Mouse (Mus musculus) spleen, adult 12 weeks (tissue): ENCODE data around the gene Fbxo41.

Experiments used
- DNase-seq: peaks from one replicate; pipeline ENCODE4 v3.0.0; 2022; ENCODE audit warnings: low spot score

Gene Fbxo41

DNA sequence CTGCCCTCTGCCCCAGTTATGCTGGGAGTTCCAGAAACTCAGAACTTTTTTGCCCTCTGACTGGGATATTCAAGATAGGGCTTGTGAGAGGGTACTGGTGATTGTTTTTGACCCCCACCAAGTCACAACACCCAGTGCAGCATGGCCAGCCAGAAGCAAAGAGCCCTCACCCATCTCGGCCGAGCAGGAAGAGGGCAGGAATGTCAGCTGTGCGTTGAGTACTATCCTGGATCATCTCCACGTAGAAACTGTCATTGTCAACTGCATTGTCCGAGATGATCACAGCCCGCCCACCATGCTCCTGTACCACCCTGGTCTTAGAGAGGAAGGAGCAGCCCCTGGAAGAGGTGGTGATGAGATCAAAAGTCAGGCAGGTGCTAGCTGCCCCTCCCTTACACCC is 55.4 kb downstream of the Fbxo41 start:
- DNase-seq = no peak

DNA sequence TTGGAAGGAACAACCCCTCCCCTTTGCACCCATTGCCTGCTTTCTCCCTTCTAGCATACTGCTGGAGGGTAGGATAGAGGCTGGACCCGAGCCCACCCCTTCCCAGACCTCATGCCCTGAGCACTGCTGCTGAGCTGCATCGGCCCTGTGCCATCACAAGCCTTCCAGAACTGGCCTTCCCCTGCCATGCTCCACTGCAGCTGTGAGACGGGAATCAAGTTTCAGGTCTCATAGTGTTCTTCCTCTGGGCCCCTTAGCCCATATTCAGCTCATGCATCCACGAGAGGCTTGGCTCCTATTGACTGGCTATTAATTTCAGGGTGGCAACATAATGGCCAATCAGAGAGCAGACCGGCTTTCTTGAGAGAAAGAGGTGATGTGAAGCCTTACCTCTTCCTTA is 57.5 kb downstream of the Fbxo41 start:
- no peak for DNase-seq

DNA sequence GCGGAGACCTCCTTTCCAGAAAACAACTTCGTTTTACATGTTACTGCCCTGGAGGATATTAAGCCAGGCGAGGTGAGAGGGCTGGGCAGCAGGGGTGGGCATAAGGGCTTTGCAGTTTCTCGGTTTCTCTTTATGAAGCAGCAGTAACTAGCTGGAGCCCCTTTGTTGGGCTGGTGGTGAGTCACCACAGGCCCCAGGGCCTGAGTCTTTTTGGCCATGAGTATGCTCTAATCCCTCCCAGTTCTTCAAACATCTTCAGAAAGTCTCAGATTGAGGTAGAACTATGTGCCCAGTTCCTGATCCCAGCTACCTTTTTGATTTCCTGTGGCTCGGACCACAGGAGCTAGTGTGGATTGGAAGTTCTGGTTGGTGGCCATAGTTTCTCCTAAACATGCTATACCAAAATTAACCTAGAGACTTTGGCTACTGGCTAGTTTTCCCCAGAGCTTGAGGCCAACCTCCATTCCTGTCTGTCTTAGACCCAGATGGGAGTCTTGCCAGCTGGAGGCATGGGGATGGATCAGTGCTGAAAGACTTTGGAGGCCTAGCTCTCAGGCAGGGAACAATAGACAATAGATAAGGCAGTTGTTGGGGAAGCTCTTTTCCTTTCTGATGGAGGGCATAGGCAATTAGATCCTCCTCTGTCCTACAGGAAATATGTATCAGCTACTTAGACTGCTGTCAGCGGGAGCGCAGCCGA is 58.4 kb downstream of the Fbxo41 start:
- no peak for DNase-seq

DNA sequence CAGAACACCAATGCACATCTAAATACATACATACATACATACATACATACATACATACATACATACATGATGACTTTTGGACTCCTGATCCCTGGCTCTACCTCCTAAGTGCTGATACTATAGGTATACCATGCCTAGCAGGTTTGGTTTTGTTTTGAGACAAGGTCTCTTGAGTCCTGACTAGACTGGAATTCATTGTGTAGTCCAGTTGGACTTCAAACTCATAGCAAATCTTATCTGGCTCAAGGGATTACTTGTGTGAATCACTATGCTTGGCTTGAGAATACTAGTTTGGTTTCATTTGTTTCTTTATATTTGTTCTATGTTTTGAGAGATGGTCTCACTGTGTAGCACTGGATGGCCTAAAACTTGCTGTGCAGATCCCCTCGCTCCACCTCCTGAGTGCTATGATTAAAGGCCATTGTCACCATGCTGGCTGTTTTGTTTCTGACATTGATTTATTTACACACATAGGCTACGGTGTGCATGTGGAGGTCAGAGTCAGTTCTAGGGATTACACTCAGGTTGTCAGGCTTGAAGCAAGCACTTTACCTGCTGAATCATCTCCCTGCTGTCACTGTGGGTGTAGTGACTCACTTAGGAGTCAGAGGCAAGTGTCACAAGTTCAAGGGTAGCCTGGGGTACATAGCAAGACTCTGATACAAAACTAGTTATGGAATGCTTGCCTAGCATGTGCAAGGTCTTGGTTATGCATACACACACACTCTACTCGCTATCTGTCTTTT is 59.1 kb downstream of the Fbxo41 start:
- DNase-seq = no peak

DNA sequence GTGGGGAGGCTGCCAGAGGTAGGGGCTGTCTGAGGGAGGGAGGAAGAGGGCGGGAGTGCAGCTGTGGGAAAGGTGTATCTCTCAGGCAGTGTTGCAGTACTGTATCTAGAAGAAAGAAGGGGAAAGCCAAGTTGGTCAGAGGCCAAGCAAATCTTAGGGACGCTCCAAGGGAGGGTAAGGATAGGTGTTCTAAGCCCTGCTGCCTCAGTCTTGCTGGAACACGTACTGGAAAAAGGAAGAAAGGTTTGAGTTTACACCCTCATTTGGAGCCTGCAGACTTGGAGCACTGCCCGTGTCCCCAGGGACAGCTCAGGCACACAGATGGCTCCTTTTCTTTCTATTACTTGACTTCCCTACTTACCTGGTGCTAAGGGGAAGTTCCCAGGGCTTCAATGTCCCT is 61.7 kb downstream of the Fbxo41 start:
- DNase-seq = no peak

DNA sequence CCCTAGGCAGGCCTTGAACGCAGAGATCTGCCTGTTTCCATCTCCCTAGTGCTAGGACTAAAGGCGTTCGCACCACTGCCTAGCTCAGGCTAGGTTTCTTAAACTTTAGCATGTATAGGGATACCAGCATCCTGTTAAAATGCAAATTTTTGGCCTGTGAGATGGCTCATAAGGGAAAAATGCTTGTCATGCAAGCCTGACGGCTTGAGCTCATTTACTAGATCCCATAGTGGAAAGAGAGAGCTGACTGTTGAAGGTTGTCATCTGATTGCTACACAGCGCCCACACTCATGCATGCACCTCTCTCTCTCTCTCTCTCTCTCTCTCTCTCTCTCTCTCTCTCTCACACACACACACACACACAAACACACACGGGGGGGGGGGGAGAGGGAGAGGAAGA is 66.2 kb downstream of the Fbxo41 start:
- no peak for DNase-seq

DNA sequence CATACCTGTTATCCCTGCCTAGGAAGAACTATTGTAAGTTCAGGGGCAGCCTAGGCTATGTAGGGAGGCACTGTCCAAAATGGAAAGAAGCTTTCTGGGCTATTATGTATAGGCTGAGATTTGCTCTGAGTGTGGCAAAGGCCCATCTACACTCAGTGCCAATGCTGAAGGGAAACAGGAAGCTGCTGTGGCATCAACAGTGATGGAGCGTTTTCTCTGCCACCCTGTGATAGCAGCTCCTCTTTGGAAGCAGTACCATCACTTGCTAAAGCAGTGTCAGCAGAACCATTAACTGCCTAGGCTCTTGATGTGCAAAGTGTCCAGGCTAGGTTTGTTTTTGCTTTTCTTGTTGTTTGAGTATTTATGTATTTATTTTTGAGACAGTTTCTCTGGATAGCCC is 66.6 kb downstream of the Fbxo41 start:
- no peak for DNase-seq

DNA sequence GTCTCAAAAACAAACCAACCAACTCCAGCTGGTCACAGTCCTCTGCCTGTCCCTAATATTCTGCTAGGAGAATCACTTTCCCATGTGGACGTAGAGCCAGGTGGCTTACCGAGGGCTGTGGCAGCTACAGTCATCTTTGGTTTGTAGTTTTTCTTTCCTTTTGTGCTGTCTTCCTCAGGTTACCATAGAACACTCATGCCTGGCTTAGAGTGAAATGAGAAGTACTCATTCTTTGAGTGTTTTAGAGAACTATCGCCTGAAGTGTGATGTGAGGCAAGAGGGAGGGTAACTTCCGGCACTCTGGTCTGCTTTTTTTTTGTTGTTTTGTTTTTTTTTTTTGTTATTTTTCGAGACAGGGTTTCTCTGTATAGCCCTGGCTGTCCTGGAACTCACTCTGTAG is 68.9 kb downstream of the Fbxo41 start:
- DNase-seq = no peak

DNA sequence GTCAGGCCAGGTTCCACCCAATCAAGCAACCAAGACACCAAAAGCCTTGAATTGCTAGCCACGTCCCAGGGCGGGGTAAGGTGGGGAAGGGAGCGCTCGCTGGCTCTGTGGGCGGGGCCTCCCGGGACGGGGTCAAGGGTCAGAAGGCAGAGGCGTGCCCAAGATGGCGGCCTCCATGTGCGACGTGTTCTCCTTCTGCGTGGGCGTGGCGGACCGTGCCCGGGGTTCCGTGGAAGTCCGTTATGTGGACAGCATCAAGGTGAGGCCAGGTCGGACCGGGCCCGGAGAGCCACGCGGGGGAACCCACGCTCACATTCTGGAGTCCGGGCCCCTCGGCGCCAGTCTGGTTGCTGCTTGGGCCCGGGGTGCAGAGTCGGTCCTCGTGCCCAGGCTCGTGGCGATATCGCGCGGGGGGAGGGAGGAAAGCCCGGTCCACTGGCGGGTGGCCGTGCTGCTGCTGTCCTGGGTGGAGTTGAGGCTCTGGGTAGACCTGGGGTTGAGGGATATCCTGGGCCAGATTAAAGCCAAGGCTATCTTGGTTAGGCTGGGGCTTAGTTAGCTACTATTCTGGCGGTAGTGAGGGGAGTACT is 70.9 kb downstream of the Fbxo41 start, which contains the start of gene Smyd5:
Smyd5 (plus strand) TSS at position 148 of the 590 bp plus-strand sequence.
- peak; percentile 77 for DNase-seq

DNA sequence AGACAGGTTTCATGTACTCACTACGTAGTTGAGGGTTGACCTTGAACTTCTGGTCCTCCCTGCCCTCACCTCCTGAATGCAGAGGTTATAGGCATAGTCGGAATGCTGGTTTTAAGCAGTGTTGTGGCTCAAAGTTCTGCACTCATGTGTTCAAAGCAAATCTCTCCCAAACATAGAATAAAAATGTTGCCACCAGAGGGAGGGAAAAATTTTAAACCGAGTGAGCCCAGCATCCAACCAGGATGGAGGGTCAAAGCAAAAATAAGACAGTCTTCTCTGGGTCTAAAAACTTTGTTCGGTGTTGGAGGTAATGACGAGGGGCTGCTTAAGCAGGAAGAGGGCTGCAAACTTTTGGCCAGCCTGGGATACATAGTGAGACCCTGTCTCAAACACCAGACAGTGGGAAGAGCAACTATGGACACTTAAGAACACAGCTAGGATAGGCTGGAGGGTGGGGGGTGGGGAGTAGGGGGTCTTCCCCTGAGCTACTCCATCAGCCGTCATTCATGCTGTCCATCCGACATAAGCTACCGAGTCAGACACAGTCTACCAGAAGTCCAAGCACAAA is 71.4 kb downstream of the Fbxo41 start:
- DNase-seq = no peak

DNA sequence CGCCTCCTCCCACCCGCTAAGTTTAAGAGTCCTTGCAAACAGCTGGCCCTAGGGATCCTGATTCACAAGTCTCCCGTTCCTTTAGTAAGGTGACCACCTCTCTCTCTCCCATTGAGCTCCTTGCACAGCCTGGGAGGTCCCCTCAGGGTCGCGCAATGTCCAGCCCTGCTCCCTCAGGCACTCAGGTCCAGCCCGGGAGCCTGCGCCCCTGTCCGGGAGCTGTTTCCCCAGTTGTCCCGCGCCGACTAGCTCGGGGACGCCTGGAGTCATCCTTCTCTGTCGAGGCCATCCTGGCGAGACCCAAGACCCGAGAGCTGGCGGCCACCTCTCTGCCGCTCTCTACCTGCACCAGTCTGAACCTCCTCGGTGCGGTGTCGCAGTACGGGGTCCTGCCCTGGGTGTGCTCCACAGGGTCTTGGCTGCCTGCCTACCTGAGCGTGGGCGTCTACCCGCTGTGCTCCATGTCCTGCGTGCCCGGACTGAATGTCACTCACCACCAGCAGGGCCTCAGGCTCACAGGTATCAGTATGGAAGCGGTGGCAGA is 78.9 kb downstream of the Fbxo41 start, which contains the start of gene Noto:
Noto (plus strand) TSS at position 51 of the 544 bp plus-strand sequence.
- DNase-seq = no peak
